Mouse (Mus musculus): ENCODE measurements around the gene Cep112.

Gene Cep112

GRCm38 (mm10) chr11:108777158-108777557, 352.2 kb downstream of the Cep112 start:
- DNase-seq (ENCODE audit: extremely low read depth, low read depth, low spot score) = no peak

- DNase-seq (ENCODE audit: extremely low read depth, low read depth, low spot score) = no peak
Measured at GRCm38 (mm10) chr11:108780271-108781250, 355.6 kb downstream of the Cep112 start.

DNA sequence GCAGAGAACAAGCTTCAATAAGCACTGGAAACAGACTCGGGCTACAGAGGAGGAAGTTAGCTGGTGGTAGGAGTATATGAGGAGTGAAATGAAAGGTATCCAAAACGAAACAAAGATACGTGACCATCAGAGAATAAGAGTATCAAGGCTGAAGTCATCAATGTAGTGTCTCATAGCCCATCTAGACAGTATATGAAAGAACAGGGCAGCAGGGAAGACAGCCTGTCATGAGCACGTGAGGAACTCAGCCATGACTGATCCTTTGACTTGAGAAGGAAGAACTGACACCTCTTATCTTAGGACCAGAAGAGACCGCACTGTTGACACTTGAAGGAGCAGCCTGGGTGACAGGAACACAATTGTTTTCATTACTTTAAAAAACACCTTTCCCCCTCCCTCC, 373.4 kb downstream of the Cep112 start:
- DNase-seq (ENCODE audit: extremely low read depth, low read depth, low spot score) = no peak

- DNase-seq (ENCODE audit: extremely low read depth, low read depth, low spot score) = no peak
Measured at GRCm38 (mm10) chr11:108799695-108800094, 374.7 kb downstream of the Cep112 start.

DNA sequence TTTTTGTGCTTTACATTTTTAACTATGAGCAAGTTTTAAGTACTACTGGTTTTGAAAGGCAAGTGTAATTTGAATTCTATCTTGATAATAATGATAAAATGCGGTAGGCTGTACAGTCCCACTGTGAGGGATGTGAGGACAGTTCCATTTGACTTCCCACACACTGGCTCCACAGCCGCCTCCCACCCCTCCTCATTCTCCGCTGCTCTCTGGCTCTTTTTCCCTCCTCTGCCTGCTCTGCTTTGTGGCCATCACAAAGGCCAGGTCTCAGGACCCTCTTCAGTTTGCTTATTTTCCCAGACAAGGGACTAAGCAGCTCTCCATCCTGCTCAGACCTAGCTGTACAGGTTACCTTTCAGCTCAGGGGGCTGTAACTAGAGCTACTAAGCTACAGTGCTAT, 379.0 kb downstream of the Cep112 start:
- DNase-seq (ENCODE audit: extremely low read depth, low read depth, low spot score) = no peak

- no peak for DNase-seq (ENCODE audit: extremely low read depth, low read depth, low spot score)
Measured at GRCm38 (mm10) chr11:108805947-108806346, 381.0 kb downstream of the Cep112 start.

GRCm38 (mm10) chr11:108809626-108810025, 384.6 kb downstream of the Cep112 start:
- DNase-seq (ENCODE audit: extremely low read depth, low read depth, low spot score) = no peak

DNA sequence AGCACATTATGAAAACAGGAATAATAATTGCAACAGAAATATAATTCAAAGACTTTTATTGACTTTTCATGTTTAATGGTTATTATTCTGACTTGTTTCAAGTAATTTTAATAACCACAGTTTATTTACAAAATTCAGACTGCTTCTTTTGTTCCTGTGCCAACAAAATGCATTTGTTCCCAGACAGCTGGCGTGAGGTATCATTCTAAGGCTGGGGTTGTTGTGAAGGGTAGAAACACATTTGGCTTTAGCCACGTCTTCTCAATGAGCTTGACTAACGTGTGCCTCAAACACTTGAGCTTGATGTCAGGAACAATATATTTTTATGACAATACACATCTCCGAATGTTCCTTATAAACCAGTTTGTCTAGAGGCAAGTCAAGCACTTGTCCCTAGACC, 396.8 kb downstream of the Cep112 start:
- no peak for DNase-seq (ENCODE audit: extremely low read depth, low read depth, low spot score)

DNA sequence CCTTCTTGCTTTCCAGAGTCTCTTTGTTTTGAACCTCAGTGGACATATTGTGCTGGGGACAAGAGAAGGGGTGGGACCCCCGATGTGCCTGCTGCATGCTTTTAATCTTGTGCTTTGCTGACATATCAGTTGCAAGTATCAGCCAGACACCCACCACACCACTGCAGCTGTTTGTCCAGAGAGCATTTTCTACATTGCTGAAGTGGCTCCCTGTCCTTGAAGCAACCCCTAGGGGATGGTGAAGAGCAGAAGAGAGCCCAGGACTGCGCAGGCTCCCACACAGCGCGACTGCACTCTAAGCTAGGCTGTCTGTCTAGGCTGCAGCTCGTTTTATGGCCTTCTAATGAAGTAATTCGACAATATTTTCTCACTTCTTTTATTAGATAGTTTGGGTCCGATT, 397.3 kb downstream of the Cep112 start:
- DNase-seq (ENCODE audit: extremely low read depth, low read depth, low spot score) = no peak

GRCm38 (mm10) chr11:108827321-108827720, 402.3 kb downstream of the Cep112 start:
- DNase-seq (ENCODE audit: extremely low read depth, low read depth, low spot score) = no peak

GRCm38 (mm10) chr11:108828374-108829025, 403.5 kb downstream of the Cep112 start:
- peak; percentile 94 for DNase-seq (ENCODE audit: extremely low read depth, low read depth, low spot score)

- no peak for DNase-seq (ENCODE audit: extremely low read depth, low read depth, low spot score)
Measured at GRCm38 (mm10) chr11:108836706-108837105, 411.7 kb downstream of the Cep112 start.

- no peak for DNase-seq (ENCODE audit: extremely low read depth, low read depth, low spot score)
Measured at GRCm38 (mm10) chr11:108840195-108840594, 415.2 kb downstream of the Cep112 start.

GRCm38 (mm10) chr11:108842765-108843164, 417.8 kb downstream of the Cep112 start:
- no peak for DNase-seq (ENCODE audit: extremely low read depth, low read depth, low spot score)

DNA sequence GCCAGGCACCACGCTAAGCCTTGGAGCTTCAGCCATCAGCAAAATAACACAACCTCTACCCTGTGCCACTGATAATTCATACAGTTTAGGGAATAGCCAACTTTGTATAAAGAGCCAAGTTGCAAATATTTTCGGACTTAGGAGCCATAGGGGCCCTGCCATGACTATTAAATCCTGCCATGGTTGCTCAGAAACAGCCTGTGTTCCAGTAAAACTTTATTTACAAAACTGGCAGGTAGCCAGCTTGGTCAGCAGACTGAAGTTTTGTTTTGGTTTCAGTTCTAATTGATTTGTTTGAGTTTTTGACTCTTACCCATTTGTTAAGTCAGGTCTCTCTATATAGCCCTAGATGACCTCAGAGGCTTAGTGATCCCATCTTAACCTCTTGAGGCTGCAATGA, 421.0 kb downstream of the Cep112 start:
- no peak for DNase-seq (ENCODE audit: extremely low read depth, low read depth, low spot score)

DNA sequence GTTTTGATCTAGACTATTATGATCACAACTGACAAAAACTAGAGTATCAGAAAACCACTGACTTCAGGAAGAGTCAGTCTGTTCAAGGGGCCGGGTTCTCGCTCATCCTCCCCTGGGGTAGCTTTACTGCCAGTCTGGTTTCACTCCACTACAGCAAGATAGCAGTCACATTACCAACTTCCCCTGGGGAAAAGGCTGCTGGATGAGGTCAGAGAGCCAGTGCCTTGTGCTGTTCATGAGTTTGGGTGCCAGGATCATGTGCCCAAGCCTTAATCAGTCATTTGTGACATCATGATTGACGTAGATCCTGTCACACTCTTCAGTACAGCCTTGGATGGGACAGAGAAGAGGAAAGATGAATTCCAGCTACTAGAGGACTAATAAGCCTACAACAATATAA, 421.5 kb downstream of the Cep112 start:
- no peak for DNase-seq (ENCODE audit: extremely low read depth, low read depth, low spot score)

- DNase-seq (ENCODE audit: extremely low read depth, low read depth, low spot score) = no peak
Measured at GRCm38 (mm10) chr11:108851771-108852170, 426.8 kb downstream of the Cep112 start.

DNA sequence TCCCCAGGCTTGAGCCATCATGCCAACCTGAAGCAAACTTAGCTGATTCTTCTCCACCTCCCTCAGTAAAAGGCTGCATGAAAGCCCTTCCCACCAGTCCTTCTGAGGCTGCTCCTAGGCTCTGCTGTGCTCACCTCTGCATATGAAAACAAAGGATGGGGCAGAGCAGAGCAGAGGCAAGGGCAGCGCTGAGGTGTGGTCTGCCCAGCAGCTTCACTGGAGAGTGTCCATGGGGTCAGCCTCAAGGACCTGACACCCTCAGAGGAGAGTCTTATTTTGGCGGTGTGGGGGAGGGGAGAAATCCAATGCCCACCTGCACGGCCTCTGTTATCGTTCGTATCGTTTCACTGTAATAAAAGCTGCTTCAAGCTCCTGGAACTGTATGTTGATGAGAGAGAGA, 432.3 kb downstream of the Cep112 start:
- DNase-seq (ENCODE audit: extremely low read depth, low read depth, low spot score) = no peak

DNA sequence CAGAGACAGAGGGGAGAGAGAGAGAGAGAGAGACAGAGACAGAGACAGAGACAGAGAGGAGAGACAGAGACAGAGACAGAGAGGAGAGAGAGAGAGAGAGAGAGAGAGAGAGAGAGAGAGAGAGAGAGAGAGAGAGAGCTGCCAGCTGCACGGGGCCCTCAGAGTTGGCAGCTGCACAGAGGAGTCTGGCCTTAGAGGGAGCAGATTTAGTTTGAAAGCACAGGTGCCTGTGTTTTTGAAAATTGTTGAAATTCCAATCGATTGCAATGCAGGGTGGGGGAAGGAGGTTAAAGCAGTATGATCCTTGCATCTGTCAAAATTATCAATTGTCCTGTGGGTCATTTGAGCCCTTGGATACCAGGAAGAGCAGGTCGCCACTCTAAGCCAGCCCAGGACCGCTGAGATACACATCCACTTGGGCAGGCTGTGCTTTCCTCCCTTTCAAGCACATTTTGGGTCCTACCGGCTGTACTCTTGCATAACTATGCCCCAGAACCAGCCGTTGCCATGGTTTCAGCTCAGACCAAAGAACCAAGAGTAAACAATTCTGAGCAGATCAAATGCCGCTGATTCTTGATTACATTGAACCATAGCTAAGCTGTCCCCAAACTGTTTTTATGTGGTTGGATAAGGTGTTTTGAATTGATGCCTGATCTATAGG, 432.8 kb downstream of the Cep112 start:
- no peak for DNase-seq (ENCODE audit: extremely low read depth, low read depth, low spot score)

- DNase-seq (ENCODE audit: extremely low read depth, low read depth, low spot score) = no peak
Measured at GRCm38 (mm10) chr11:108858339-108858804, 433.4 kb downstream of the Cep112 start.

DNA sequence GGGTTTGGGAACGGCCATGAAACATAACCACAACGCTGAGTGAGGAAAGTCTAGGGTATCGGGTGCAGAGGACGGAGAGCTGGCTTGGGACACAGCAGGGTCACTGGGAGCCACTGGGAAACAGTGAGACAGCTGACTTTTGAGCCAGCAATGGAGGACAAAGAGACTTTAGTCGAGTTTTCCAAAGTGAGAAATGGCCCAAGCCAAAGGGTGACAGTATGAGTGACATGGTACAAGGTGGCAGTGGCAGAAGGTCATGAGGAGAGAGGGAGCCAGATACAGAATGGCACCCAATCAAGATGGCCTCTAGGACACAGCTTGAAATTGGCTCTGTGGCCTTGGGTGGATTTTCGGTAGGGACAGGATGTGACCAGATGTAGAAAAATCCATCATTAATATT, 433.9 kb downstream of the Cep112 start:
- no peak for DNase-seq (ENCODE audit: extremely low read depth, low read depth, low spot score)

GRCm38 (mm10) chr11:108862360-108862759, 437.4 kb downstream of the Cep112 start:
- no peak for DNase-seq (ENCODE audit: extremely low read depth, low read depth, low spot score)

Data from fat pad, adult 2 months (tissue).